Mouse (Mus musculus) kidney, adult 2 months (tissue): ENCODE measurements at regions not wholly inside any gene's neighbourhood (a gene's known extent, or its start where the extent isn't known, plus 50 kb on each side); places are given as distances from the start of the nearest gene placed in this dataset.

ENCODE experiments used
- CTCF ChIP-seq: fragments of 200-500 bp; conservative IDR thresholded peaks from 2 replicates; pipeline ENCODE4 v1.5.1; 2011; ENCODE audit warnings: low read depth, mild to moderate bottlenecking, control low read depth, low read length, moderate library complexity, mixed read lengths; ENCODE audit not compliant: insufficient read depth, insufficient read length
- POLR2A ChIP-seq: fragments of 200-500 bp; IDR thresholded peaks from one replicate; pipeline ENCODE4 v1.6.1; 2011; ENCODE audit warnings: low read depth, low read length, control low read depth

- TF ChIP-seq CTCF = no peak
- no peak for TF ChIP-seq POLR2A
Measured at GRCm38 (mm10) chr16:75360791-75361190, 225.1 kb downstream of the Lipi start.
